Mouse (Mus musculus) liver, embryonic 16.5 days (tissue): ENCODE data around the gene Dnaja2. TPM values are rescaled to one million over a fixed set of nuclear protein-coding genes. Genes with fewer than 3 reads are reported as not detected.

Experiments used
- ATAC-seq: fragments of 200-750 bp; cut with Nextera tagmentation; 2 replicates; pipeline ENCODE4 v1.8.0; 2017; ENCODE audit warnings: low read depth, mild to moderate bottlenecking, moderate number of reproducible peaks, moderate library complexity
- H3K27ac ChIP-seq: fragments of 300-500 bp; sonication (generic); 2 replicates; pipeline ENCODE4 v1.5.1; 2014; ENCODE audit warnings: mild to moderate bottlenecking, low read length
- H3K27me3 ChIP-seq: fragments of 300-500 bp; sonication (generic); 2 replicates; pipeline ENCODE4 v1.6.1; 2014; ENCODE audit warnings: low read depth, low read length, mixed read lengths; ENCODE audit not compliant: control insufficient read depth, insufficient read depth
- H3K36me3 ChIP-seq: fragments of 300-500 bp; sonication (generic); 2 replicates; pipeline ENCODE4 v1.6.1; 2014; ENCODE audit warnings: mild to moderate bottlenecking; ENCODE audit not compliant: control insufficient read depth, insufficient read depth
- H3K4me1 ChIP-seq: fragments of 300-500 bp; sonication (generic); 2 replicates; pipeline ENCODE4 v1.6.1; 2014; ENCODE audit warnings: low read depth, low read length, mixed read lengths; ENCODE audit not compliant: control insufficient read depth
- H3K4me2 ChIP-seq: fragments of 300-500 bp; sonication (generic); 2 replicates; pipeline ENCODE4 v1.6.1; 2014; ENCODE audit warnings: low read depth, low read length, mixed read lengths
- H3K4me3 ChIP-seq: fragments of 300-500 bp; sonication (generic); 2 replicates; pipeline ENCODE4 v1.5.1; 2014; ENCODE audit warnings: low read depth, mild to moderate bottlenecking, low read length
- H3K9ac ChIP-seq: fragments of 300-500 bp; sonication (generic); 2 replicates; pipeline ENCODE4 v1.6.1; 2014; ENCODE audit warnings: low read depth, low read length
- H3K9me3 ChIP-seq: fragments of 300-500 bp; sonication (generic); replicated peaks from 2 replicates; pipeline ENCODE4 v1.6.1; 2016; ENCODE audit warnings: low read length; ENCODE audit not compliant: control insufficient read depth
- WGBS: fragments of 180-500 bp; shearing (Covaris S2); extraction: QIAGEN DNeasy Blood & Tissue Kit; methylation state at CpG from one replicate; pipeline ENCODE4 v1.1.7; 2014; ENCODE audit not compliant: insufficient replicate concordance; 5-methylcytosine and 5-hydroxymethylcytosine counted together
- polyA plus RNA-seq: library from polyadenylated mRNA; unstranded; fragments of >200 nt; fragmentation: Nextera tagmentation; extraction: Ambion mirVana; gene quantifications from 2 replicates; pipeline ENCODE4 v1.2.1, GENCODE M21; 2015

Dnaja2 gene
- polyA plus RNA-seq, 1 experiment from 2014 or later, result 65.7 TPM

DNA sequence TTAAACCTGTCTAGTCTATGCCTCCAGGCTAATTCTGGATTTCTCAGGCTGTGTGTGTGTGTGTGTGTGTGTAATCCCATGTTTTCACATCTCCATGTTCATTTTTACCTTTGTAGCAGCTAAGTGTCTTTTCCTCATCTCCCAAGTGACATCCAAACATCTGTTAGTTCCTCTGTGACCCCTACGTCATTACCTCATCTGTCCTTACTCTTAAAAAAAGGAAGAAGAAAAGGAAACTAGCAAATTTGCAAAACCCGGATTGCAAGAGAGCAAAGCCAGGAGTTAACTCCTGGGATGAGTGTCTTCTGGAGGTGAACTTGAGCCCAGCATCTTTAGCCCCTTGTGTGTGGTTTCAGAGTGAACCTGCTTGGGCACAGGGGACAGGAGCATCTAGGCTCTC lies 52.8 kb downstream of the Dnaja2 start:
- 29% methylated on average over 2 of the region's 2 CpGs for WGBS
- no peaks in the 10 kb centered on the region for H3K27me3 ChIP-seq
- H3K4me2 ChIP-seq, result no peak overlapping the region
- H3K4me1 ChIP-seq, result no peaks in the 10 kb centered on the region; the same call in none of the 2 replicates
- H3K36me3 ChIP-seq, result no peaks in the 10 kb centered on the region
- no peak overlapping the region for H3K27ac ChIP-seq
- no peaks in the 10 kb centered on the region for H3K9me3 ChIP-seq
- no peak overlapping the region for H3K4me3 ChIP-seq
- H3K9ac ChIP-seq, result no peak overlapping the region
- no peak for ATAC-seq

- H3K9ac ChIP-seq, result no peak overlapping the region
- 68% methylated on average over 11 of the region's 11 CpGs for WGBS
- no peak overlapping the region for H3K27ac ChIP-seq
- H3K27me3 ChIP-seq, result no peaks in the 10 kb centered on the region
- no peaks in the 10 kb centered on the region; the same call in none of the 2 replicates for H3K4me1 ChIP-seq
- no peak for ATAC-seq
- H3K4me2 ChIP-seq, result no peak overlapping the region
- no peak overlapping the region for H3K4me3 ChIP-seq
- H3K36me3 ChIP-seq, result no peaks in the 10 kb centered on the region
- H3K9me3 ChIP-seq, result no peaks in the 10 kb centered on the region
These were observed 54.0 kb downstream of the Dnaja2 start for GRCm38 (mm10) chr8:85500955-85501685.

DNA sequence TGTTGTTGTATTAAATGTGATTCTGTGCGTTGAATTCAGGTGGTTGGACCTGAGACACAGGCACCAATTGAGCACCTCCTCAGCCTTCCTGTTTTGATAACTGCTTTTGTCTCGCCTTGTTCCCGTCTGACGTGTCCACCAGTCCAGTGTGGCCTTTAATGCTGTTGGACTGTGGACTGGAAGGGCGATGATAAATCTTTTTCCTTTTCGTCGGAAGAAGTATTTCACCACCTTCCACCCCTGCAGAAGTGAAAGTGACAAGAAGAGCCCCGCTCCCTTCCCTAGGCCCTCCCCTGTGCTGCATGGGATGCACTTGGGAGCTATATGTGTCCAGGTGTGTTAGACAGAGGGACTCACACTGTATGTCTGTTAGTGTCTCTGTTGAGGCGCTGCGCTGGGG lies 54.7 kb downstream of the Dnaja2 start:
- Histone ChIP-seq H3K36me3 (no peaks in the 10 kb centered on the region), H3K4me3 (no peak overlapping the region), H3K27me3 (no peaks in the 10 kb centered on the region), H3K4me2 (no peak overlapping the region), H3K4me1 (no peaks in the 10 kb centered on the region; the same call in 1 of the 2 replicates), H3K27ac (no peak overlapping the region), H3K9ac (no peak overlapping the region), H3K9me3 (no peaks in the 10 kb centered on the region)
- 69% methylated on average over 10 of the region's 10 CpGs for WGBS
- ATAC-seq, result no peak

DNA sequence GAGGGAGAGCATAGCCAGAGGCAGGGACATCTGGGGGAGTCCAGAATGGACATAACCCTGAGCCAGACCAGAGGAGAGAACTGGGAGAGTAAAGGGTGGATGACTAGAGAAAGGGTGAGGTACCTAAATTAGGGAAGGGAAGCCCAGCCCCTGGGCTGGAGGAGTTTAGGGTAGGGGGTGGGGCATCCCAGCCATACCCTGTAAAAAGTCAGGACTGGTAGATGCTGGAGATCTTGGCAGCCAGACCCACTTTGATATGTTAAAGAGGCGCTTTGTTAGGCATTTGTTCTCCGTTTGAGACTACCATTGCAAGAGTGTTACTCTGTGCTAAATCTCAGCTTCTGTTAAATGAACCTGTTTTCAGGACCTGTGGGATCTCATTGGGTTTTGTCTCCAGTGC lies 56.6 kb downstream of the Dnaja2 start:
- ATAC-seq, result no peak
- WGBS, result 49% methylated on average over 2 of the region's 2 CpGs
- no peaks in the 10 kb centered on the region for H3K9me3 ChIP-seq
- H3K27me3 ChIP-seq, result peaks cover 2% of the 10 kb centered on the region; the same call in 1 of the 2 replicates
- no peaks in the 10 kb centered on the region; the same call in 1 of the 2 replicates for H3K4me1 ChIP-seq
- H3K4me2 ChIP-seq, result no peak overlapping the region
- H3K36me3 ChIP-seq, result no peaks in the 10 kb centered on the region
- H3K9ac ChIP-seq, result no peak overlapping the region
- H3K27ac ChIP-seq, result no peak overlapping the region
- no peak overlapping the region for H3K4me3 ChIP-seq

GRCm38 (mm10) chr8:85496778-85497177 lies 58.4 kb downstream of the Dnaja2 start:
- WGBS, result 48% methylated on average over 4 of the region's 4 CpGs
- no peak for ATAC-seq
- H3K9ac ChIP-seq, result no peak overlapping the region
- H3K9me3 ChIP-seq, result no peaks in the 10 kb centered on the region
- no peak overlapping the region for H3K4me3 ChIP-seq
- H3K4me1 ChIP-seq, result no peaks in the 10 kb centered on the region; the same call in none of the 2 replicates
- no peaks in the 10 kb centered on the region for H3K36me3 ChIP-seq
- no peak overlapping the region for H3K4me2 ChIP-seq
- H3K27me3 ChIP-seq, result peaks cover 10% of the 10 kb centered on the region
- H3K27ac ChIP-seq, result peak overlapping the region; percentile 7; the same call in 1 of the 2 replicates

DNA sequence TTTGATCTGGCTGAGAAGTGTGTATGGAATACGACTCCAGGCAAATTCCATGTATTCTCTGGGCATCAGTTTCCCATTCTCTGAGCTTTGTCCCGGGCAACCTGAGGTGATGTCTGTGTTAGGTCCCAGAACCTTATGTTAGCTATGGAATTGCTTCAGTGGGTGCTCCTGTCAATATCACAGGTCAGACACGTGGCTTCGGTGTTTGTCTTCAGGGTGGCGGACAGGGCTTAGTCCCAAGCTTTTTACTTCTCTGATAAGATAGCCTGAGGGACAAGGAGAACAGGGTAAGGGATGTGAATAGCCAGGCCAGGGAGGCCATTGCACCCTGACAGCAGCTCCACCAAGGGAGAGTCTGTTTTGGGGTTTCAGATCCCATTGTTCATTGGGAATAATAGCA lies 59.0 kb downstream of the Dnaja2 start:
- Histone ChIP-seq H3K9ac (no peak overlapping the region), H3K4me3 (no peak overlapping the region), H3K9me3 (no peaks in the 10 kb centered on the region), H3K27me3 (peaks cover 10% of the 10 kb centered on the region), H3K27ac (0 out of 2 replicates have a peak overlapping the region, but pooled peaks have one; percentile 4), H3K36me3 (no peaks in the 10 kb centered on the region), H3K4me2 (no peak overlapping the region), H3K4me1 (no peaks in the 10 kb centered on the region; the same call in none of the 2 replicates)
- 54% methylated on average over 5 of the region's 5 CpGs for WGBS
- ATAC-seq, result peak; percentile 22; the same call in 1 of the 2 replicates

DNA sequence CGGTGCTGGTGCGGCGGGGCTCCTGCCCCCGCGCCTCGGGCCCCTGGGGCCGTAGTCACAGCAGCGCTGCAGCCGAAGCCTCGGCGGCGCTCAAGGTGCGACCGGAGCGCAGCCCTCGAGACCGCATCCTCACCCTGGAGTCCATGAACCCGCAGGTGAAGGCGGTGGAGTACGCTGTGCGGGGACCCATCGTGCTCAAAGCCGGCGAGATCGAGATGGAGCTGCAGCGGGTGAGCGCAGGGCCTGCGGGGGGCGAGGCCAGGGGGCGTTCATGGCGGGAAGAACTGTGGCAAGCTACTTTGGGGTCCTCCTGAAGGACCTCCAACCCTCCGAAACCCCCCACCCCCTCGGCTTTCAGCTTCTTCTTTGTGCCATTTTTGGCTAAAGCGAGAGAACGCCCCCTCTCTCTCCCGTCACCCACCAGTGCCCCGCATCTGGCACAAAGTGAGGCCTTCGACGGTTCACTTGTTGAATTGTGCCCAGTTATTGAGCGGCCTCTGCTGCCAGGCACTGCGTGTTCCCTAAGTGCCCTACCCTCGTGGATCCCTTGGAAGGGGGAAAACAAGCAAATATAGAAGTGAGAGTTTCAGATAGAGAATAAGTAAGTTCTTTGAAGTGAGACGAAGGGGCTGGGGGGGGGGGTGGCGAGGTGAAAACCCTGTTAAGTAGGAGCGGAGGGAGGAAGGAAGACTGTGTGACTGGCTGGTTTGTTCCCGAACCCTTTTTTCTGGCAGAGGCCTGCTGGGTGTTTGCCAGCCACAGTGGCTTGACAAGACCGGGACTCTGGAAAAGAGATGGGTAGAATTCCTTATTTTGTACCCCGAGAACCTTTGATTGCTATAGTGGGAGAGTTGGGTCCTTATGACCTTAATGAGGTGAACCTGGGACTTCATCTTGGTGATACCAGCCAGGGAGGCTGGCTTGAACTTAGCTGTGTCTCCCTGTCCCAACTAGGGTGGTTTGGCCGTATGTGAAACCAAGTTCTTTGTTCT lies 61.9 kb downstream of the Dnaja2 start:
- H3K27ac ChIP-seq, result no peak overlapping the region
- H3K4me3 ChIP-seq, result peak overlapping the region; percentile 74
- H3K9me3 ChIP-seq, result no peaks in the 10 kb centered on the region
- no peak for ATAC-seq
- 8% methylated on average over 47 of the region's 49 CpGs for WGBS
- no peaks in the 10 kb centered on the region; the same call in 1 of the 2 replicates for H3K4me1 ChIP-seq
- H3K27me3 ChIP-seq, result peaks cover 10% of the 10 kb centered on the region
- no peaks in the 10 kb centered on the region for H3K36me3 ChIP-seq
- H3K4me2 ChIP-seq, result peak overlapping the region; percentile 76
- H3K9ac ChIP-seq, result peak overlapping the region; percentile 63

DNA sequence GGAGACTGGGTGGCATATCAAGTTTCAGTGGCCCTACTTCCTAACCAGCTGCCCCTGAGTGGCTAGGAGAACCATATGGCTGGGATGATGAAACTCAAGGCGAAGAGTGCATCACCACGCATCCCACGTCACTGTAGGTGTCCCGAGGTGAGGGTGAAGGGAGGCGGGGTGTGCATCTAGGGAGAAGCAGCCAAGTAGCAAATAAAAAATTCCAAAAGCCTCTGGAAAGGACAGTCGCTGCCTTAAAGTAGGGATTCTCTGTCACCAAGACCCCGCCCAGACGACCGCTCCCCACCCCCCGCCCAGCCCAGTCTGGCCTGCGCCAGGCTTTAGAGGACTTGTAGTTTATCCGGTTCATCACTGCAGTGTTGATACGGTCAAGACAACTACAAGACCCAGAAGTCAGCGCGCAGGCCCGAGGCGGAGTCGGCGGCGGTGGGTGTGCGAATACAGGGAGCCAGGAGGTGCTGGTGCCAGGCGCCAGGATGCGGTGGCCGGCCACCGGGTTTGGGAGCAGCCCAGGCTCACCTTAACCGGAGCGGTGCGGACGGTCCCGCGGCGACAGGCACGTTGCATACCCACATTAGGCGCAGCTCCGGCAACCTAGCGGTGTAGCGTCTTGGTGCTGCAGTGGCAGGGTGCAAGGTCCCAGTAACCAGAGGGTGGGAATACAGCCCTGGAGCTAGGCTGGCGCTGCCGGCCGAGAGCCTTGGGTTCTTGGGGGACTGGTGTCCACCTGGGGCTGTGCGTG lies 62.8 kb downstream of the Dnaja2 start, which contains the start of gene Gpt2:
Gpt2 (plus strand) TSS at position 452 of the 751 bp plus-strand sequence.
- Histone ChIP-seq H3K27me3 (peaks cover 10% of the 10 kb centered on the region), H3K27ac (no peak within 1 kb of the TSS), H3K9me3 (no peaks in the 10 kb centered on the region), H3K36me3 (no peaks in the 10 kb centered on the region), H3K4me1 (no peaks in the 10 kb centered on the region; the same call in 1 of the 2 replicates), H3K4me2 (peak within 1 kb of the TSS; percentile 76), H3K9ac (peak within 1 kb of the TSS; percentile 63), H3K4me3 (peak within 1 kb of the TSS; percentile 74)
- ATAC-seq, result peak; percentile 93
- under 1% methylated on average over 41 of the region's 41 CpGs for WGBS
